Mouse (Mus musculus): ENCODE results near the gene Birc5. TPM values are rescaled to one million over a fixed set of nuclear protein-coding genes. Genes with fewer than 3 reads are reported as not detected.
"Not testable (repeated sequence)": the region's sequence is repeated elsewhere in the genome, so short reads cannot be mapped to it uniquely, and the experiment has no call there.

Gene Birc5
- polyA plus RNA-seq (2015; fragmentation: Nextera tagmentation; extraction: Ambion mirVana): 293 and 308 TPM in 2 replicates

GRCm38 (mm10) chr11:117848985-117849671, at the start of gene Birc5:
Birc5 (plus strand) TSS chr11:117849251.
- no peaks in the 10 kb centered on the region for H3K9me3 ChIP-seq
- H3K27ac ChIP-seq: peak within 1 kb of the TSS; percentile 99
- peak within 1 kb of the TSS; percentile 71 for H3K4me3 ChIP-seq (replicated peaks)
- under 1% methylated on average over 51 of the region's 51 CpGs for WGBS
- peaks cover 22% of the 10 kb centered on the region for H3K36me3 ChIP-seq
- H3K4me1 ChIP-seq: peaks cover 32% of the 10 kb centered on the region
- H3K27me3 ChIP-seq (replicated peaks): no peaks in the 10 kb centered on the region
- H3K9ac ChIP-seq: peak within 1 kb of the TSS; percentile 84
- peak; percentile 95 for ATAC-seq (ENCODE audit: insufficient read depth, low FRiP score, low read depth)
- peak within 1 kb of the TSS; percentile 89 for H3K4me2 ChIP-seq

- Histone ChIP-seq H3K4me3 (replicated peaks) (no peak overlapping the region), H3K27me3 (replicated peaks) (no peaks in the 10 kb centered on the region), H3K36me3 (no peaks in the 10 kb centered on the region), H3K9ac (no peak overlapping the region), H3K9me3 (no peaks in the 10 kb centered on the region), H3K27ac (no peak overlapping the region), H3K4me1 (peaks cover 8% of the 10 kb centered on the region), H3K4me2 (no peak overlapping the region)
- WGBS: 85% methylated on average over 7 of the region's 7 CpGs
- no peak for ATAC-seq (ENCODE audit: insufficient read depth, low FRiP score, low read depth)
These were observed 49.0 kb upstream of the Birc5 start for GRCm38 (mm10) chr11:117800038-117800437.

GRCm38 (mm10) chr11:117801650-117802049, 47.4 kb upstream of the Birc5 start:
- Histone ChIP-seq H3K36me3 (no peaks in the 10 kb centered on the region), H3K9me3 (no peaks in the 10 kb centered on the region), H3K9ac (no peak overlapping the region), H3K4me1 (peaks cover 8% of the 10 kb centered on the region), H3K4me3 (replicated peaks) (no peak overlapping the region), H3K27ac (no peak overlapping the region), H3K27me3 (replicated peaks) (no peaks in the 10 kb centered on the region), H3K4me2 (no peak overlapping the region)
- ATAC-seq (ENCODE audit: insufficient read depth, low FRiP score, low read depth): no peak
- WGBS: 72% methylated on average over 7 of the region's 7 CpGs

GRCm38 (mm10) chr11:117803166-117803688, 45.8 kb upstream of the Birc5 start:
- no peaks in the 10 kb centered on the region for H3K27me3 ChIP-seq (replicated peaks)
- no peaks in the 10 kb centered on the region for H3K36me3 ChIP-seq
- 90% methylated on average over 3 of the region's 3 CpGs for WGBS
- peaks cover 3% of the 10 kb centered on the region for H3K4me1 ChIP-seq
- no peak overlapping the region for H3K9ac ChIP-seq
- no peaks in the 10 kb centered on the region for H3K9me3 ChIP-seq
- no peak overlapping the region for H3K4me3 ChIP-seq (replicated peaks)
- no peak for ATAC-seq (ENCODE audit: insufficient read depth, low FRiP score, low read depth)
- H3K4me2 ChIP-seq: no peak overlapping the region
- H3K27ac ChIP-seq: no peak overlapping the region

GRCm38 (mm10) chr11:117806781-117807180, 42.3 kb upstream of the Birc5 start:
- no peaks in the 10 kb centered on the region for H3K36me3 ChIP-seq
- no peak overlapping the region for H3K4me2 ChIP-seq
- no peak for ATAC-seq (ENCODE audit: insufficient read depth, low FRiP score, low read depth)
- no peaks in the 10 kb centered on the region for H3K27me3 ChIP-seq (replicated peaks)
- H3K9ac ChIP-seq: no peak overlapping the region
- H3K9me3 ChIP-seq: no peaks in the 10 kb centered on the region
- peaks cover 9% of the 10 kb centered on the region for H3K4me1 ChIP-seq
- 91% methylated on average over 6 of the region's 6 CpGs for WGBS
- no peak overlapping the region for H3K27ac ChIP-seq
- H3K4me3 ChIP-seq (replicated peaks): no peak overlapping the region

GRCm38 (mm10) chr11:117809407-117810311, 39.4 kb upstream of the Birc5 start, which contains the start of the genes Gm20708 and Syngr2:
Gm20708 (plus strand) TSS chr11:117809668.
Syngr2 (plus strand) TSS chr11:117809668.
- H3K27ac ChIP-seq: peak within 1 kb of the TSS; percentile 85
- ATAC-seq (ENCODE audit: insufficient read depth, low FRiP score, low read depth): peak; percentile 61; the same call in 1 of the 2 replicates
- peaks cover 9% of the 10 kb centered on the region for H3K4me1 ChIP-seq
- H3K9me3 ChIP-seq: no peaks in the 10 kb centered on the region
- H3K4me2 ChIP-seq: peak within 1 kb of the TSS; percentile 91
- peaks cover 17% of the 10 kb centered on the region; the same call in 1 of the 2 replicates for H3K36me3 ChIP-seq
- H3K4me3 ChIP-seq (replicated peaks): peak within 1 kb of the TSS; percentile 79
- under 1% methylated on average over 73 of the region's 75 CpGs for WGBS
- H3K9ac ChIP-seq: peak within 1 kb of the TSS; percentile 70
- H3K27me3 ChIP-seq (replicated peaks): no peaks in the 10 kb centered on the region

- no peaks in the 10 kb centered on the region for H3K9me3 ChIP-seq
- H3K27me3 ChIP-seq (replicated peaks): no peaks in the 10 kb centered on the region
- ATAC-seq (ENCODE audit: insufficient read depth, low FRiP score, low read depth): peak; percentile 81
- WGBS: under 1% methylated on average over 21 of the region's 21 CpGs
- H3K4me3 ChIP-seq (replicated peaks): peak overlapping the region; percentile 79
- H3K4me1 ChIP-seq: peaks cover 9% of the 10 kb centered on the region
- peak overlapping the region; percentile 85 for H3K27ac ChIP-seq
- peak overlapping the region; percentile 70 for H3K9ac ChIP-seq
- peaks cover 24% of the 10 kb centered on the region for H3K36me3 ChIP-seq
- peak overlapping the region; percentile 91 for H3K4me2 ChIP-seq
These were observed 38.5 kb upstream of the Birc5 start for GRCm38 (mm10) chr11:117810401-117811046.

- peaks cover 52% of the 10 kb centered on the region for H3K36me3 ChIP-seq
- H3K9ac ChIP-seq: no peak overlapping the region
- no peak overlapping the region for H3K4me3 ChIP-seq (replicated peaks)
- no peaks in the 10 kb centered on the region for H3K27me3 ChIP-seq (replicated peaks)
- ATAC-seq (ENCODE audit: insufficient read depth, low FRiP score, low read depth): no peak
- H3K4me2 ChIP-seq: no peak overlapping the region
- H3K4me1 ChIP-seq: peaks cover 9% of the 10 kb centered on the region
- H3K9me3 ChIP-seq: no peaks in the 10 kb centered on the region
- 63% methylated on average over 5 of the region's 5 CpGs for WGBS
- H3K27ac ChIP-seq: no peak overlapping the region
These were observed 35.2 kb upstream of the Birc5 start for GRCm38 (mm10) chr11:117813867-117814266.

GRCm38 (mm10) chr11:117814704-117815366, 34.2 kb upstream of the Birc5 start:
- H3K4me2 ChIP-seq: no peak overlapping the region
- H3K27ac ChIP-seq: no peak overlapping the region
- no peak overlapping the region for H3K9ac ChIP-seq
- peaks cover 58% of the 10 kb centered on the region for H3K36me3 ChIP-seq
- ATAC-seq (ENCODE audit: insufficient read depth, low FRiP score, low read depth): no peak
- peaks cover 3% of the 10 kb centered on the region for H3K4me1 ChIP-seq
- H3K9me3 ChIP-seq: no peaks in the 10 kb centered on the region
- H3K4me3 ChIP-seq (replicated peaks): no peak overlapping the region
- 87% methylated on average over 6 of the region's 6 CpGs for WGBS
- no peaks in the 10 kb centered on the region for H3K27me3 ChIP-seq (replicated peaks)

- not testable (repeated sequence) for H3K4me2 ChIP-seq; H3K4me1 ChIP-seq; H3K4me3 ChIP-seq (replicated peaks); ATAC-seq (ENCODE audit: insufficient read depth, low FRiP score, low read depth); H3K9me3 ChIP-seq; H3K9ac ChIP-seq; H3K27me3 ChIP-seq (replicated peaks); H3K27ac ChIP-seq
- H3K36me3 ChIP-seq: peaks cover 65% of the 10 kb centered on the region
- WGBS: 79% methylated on average over 9 of the region's 9 CpGs
These were observed 33.2 kb upstream of the Birc5 start for GRCm38 (mm10) chr11:117815850-117816249.

- Histone ChIP-seq H3K9ac (no peak overlapping the region), H3K4me2 (no peak overlapping the region), H3K27me3 (replicated peaks) (no peaks in the 10 kb centered on the region), H3K36me3 (peaks cover 68% of the 10 kb centered on the region), H3K27ac (0 out of 2 replicates have a peak overlapping the region, but pooled peaks have one; percentile 7), H3K4me1 (peaks cover 4% of the 10 kb centered on the region; the same call in 1 of the 2 replicates), H3K9me3 (no peaks in the 10 kb centered on the region), H3K4me3 (replicated peaks) (no peak overlapping the region)
- WGBS: 87% methylated on average over 13 of the region's 13 CpGs
- no peak for ATAC-seq (ENCODE audit: insufficient read depth, low FRiP score, low read depth)
These were observed 32.6 kb upstream of the Birc5 start for GRCm38 (mm10) chr11:117816389-117816996.
